Comparison of ENCODE assay signal across 13 mouse cellular contexts in genomic region chr11:96342576-96342930, GRCm38 (mm10). TPM values are rescaled to one million over a fixed set of nuclear protein-coding genes. Genes with fewer than 3 reads are reported as not detected.
DNase-seq lines count a peak whose midpoint lies in the region; ATAC-seq and TF ChIP-seq lines count a peak whose summit lies in the region.
"Had no signal": no experiment of that assay in that cellular context is flagged by ENCODE, and none has a peak within 500 bp of the region (broad histone marks: within the 10 kb centered on the region; RNA-seq: fewer than 3 reads in every experiment).

No protein-coding gene starts in this region.

- H3K27ac ChIP-seq in heart, embryonic 16.5 days (ENCODE audit: low read length): no peak overlapping the region
- H3K27ac ChIP-seq in embryonic facial prominence, embryonic 14.5 days (replicated peaks; ENCODE audit: low read depth, low read length): no peak overlapping the region; the same call in 1 of the 2 replicates
- peak overlapping the region; percentile 95 for H3K27ac ChIP-seq in kidney, postnatal 0 days
- H3K27ac ChIP-seq: embryonic facial prominence, embryonic 15.5 days had no signal

- intact Hi-C loops in heart, postnatal 14 days (cut with DNase I): no loop called here
- intact Hi-C loops in left cerebral cortex, postnatal 36 days (cut with DNase I): no loop called here

- no peaks in the 10 kb centered on the region for H3K9me3 ChIP-seq in heart, embryonic 16.5 days (replicated peaks; ENCODE audit: control insufficient read depth, low read length)
- H3K9me3 ChIP-seq in embryonic facial prominence, embryonic 14.5 days (ENCODE audit: control insufficient read depth, low read length): no peaks in the 10 kb centered on the region
- no peaks in the 10 kb centered on the region for H3K9me3 ChIP-seq in kidney, postnatal 0 days (replicated peaks; ENCODE audit: low read length)
- H3K9me3 ChIP-seq: embryonic facial prominence, embryonic 15.5 days had no signal

- no peak for ATAC-seq in heart, embryonic 16.5 days (replicated peaks; ENCODE audit: extremely low read depth, insufficient read depth, low FRiP score)
- no peak for ATAC-seq in embryonic facial prominence, embryonic 14.5 days (ENCODE audit: low read depth)
- no peak for ATAC-seq in kidney, postnatal 0 days (replicated peaks; ENCODE audit: low FRiP score, low read depth)
- no peak for ATAC-seq in inflammation-experienced regulatory T-cells, adult 6 months

- DNase-seq in heart, postnatal 14 days: no peak
- DNase-seq in adrenal gland, postnatal 36 days: peak; percentile 2 to 17
- DNase-seq in embryonic facial prominence, embryonic 14.5 days (ENCODE audit: low spot score): no peak
- peak; percentile 47 for DNase-seq in kidney, postnatal 0 days (ENCODE audit: low spot score)
- no peak for DNase-seq in left cerebral cortex, postnatal 36 days (ENCODE audit: low spot score in 2 of 2)
- DNase-seq in left cerebral cortex, adult 8-10 months (ENCODE audit: low spot score in 2 of 2): no peak
- DNase-seq: cerebellum, adult 11-12 months; left cerebral cortex, postnatal 4 days had no signal

- peaks cover 84% of the 10 kb centered on the region for H3K27me3 ChIP-seq in heart, embryonic 16.5 days (ENCODE audit: control insufficient read depth, insufficient read depth, low read length)
- peaks cover 97% of the 10 kb centered on the region for H3K27me3 ChIP-seq in embryonic facial prominence, embryonic 14.5 days (replicated peaks; ENCODE audit: control insufficient read depth, insufficient read depth, low read length)
- H3K27me3 ChIP-seq in kidney, postnatal 0 days (ENCODE audit: insufficient read depth, low read length): no peaks in the 10 kb centered on the region

- H3K9ac ChIP-seq in heart, embryonic 16.5 days (ENCODE audit: low read length): no peak overlapping the region
- no peak overlapping the region for H3K9ac ChIP-seq in embryonic facial prominence, embryonic 14.5 days (ENCODE audit: low read depth, low read length)
- peak overlapping the region; percentile 73; the same call in 1 of the 2 replicates for H3K9ac ChIP-seq in kidney, postnatal 0 days (ENCODE audit: low read depth, low read length)
- H3K9ac ChIP-seq: embryonic facial prominence, embryonic 15.5 days had no signal

- 9% methylated on average over 4 of the region's 4 CpGs for WGBS in heart, embryonic 16.5 days
- 3% methylated on average over 4 of the region's 4 CpGs for WGBS in embryonic facial prominence, embryonic 14.5 days
- 14% methylated on average over 4 of the region's 4 CpGs for WGBS in kidney, postnatal 0 days

- H3K36me3 ChIP-seq in heart, embryonic 16.5 days (ENCODE audit: control insufficient read depth, insufficient read depth): no peaks in the 10 kb centered on the region
- no peaks in the 10 kb centered on the region for H3K36me3 ChIP-seq in embryonic facial prominence, embryonic 14.5 days (ENCODE audit: control insufficient read depth, insufficient read depth, low read length)
- peaks cover 20% of the 10 kb centered on the region for H3K36me3 ChIP-seq in kidney, postnatal 0 days (ENCODE audit: insufficient read depth, low read length)
- H3K36me3 ChIP-seq: embryonic facial prominence, embryonic 15.5 days had no signal

- peak overlapping the region; percentile 39 for H3K4me2 ChIP-seq in heart, embryonic 16.5 days (ENCODE audit: low read depth, low read length)
- H3K4me2 ChIP-seq in embryonic facial prominence, embryonic 14.5 days (ENCODE audit: low read depth, low read length): peak overlapping the region; percentile 43; the same call in 1 of the 2 replicates
- peak overlapping the region; percentile 82 for H3K4me2 ChIP-seq in kidney, postnatal 0 days (ENCODE audit: low read length)

- TF ChIP-seq CTCF in kidney, postnatal 0 days (IDR thresholded peaks at IDR 0.05; ENCODE audit: low read depth): no peak

- H3K4me1 ChIP-seq in heart, embryonic 16.5 days (ENCODE audit: control insufficient read depth, insufficient read depth, low read length): peaks cover 5% of the 10 kb centered on the region
- H3K4me1 ChIP-seq in embryonic facial prominence, embryonic 14.5 days (ENCODE audit: control insufficient read depth, insufficient read depth, low read length): no peaks in the 10 kb centered on the region
- peaks cover 71% of the 10 kb centered on the region for H3K4me1 ChIP-seq in kidney, postnatal 0 days (replicated peaks; ENCODE audit: insufficient read depth, low read length)

- H3K4me3 ChIP-seq in heart, embryonic 16.5 days (ENCODE audit: low read length): no peak overlapping the region
- H3K4me3 ChIP-seq in embryonic facial prominence, embryonic 14.5 days (ENCODE audit: low read depth, low read length): peak overlapping the region; percentile 16; the same call in 1 of the 2 replicates
- H3K4me3 ChIP-seq in kidney, postnatal 0 days (replicated peaks; ENCODE audit: low read depth, low read length): 0 out of 2 replicates have a peak overlapping the region, but pooled peaks have one; percentile 33

RNA-seq across cellular contexts. Expression of gene Hoxb2, which starts 7.8 kb away (rescaled TPM):
- 2.5 and 3.1 TPM in 2 replicates for polyA plus RNA-seq in heart, embryonic 16.5 days (2015; fragmentation: Nextera tagmentation; extraction: Ambion mirVana)
- total RNA-seq in heart, postnatal 14 days (2021): 1 to 10 TPM in 1 of 2 experiments, under 1 TPM in 1; 0.78 to 1.3 TPM
- 10 to 100 TPM; 20.0 to 21.8 TPM for total RNA-seq in adrenal gland, postnatal 36 days (2021)
- 7.5 and 8.9 TPM in 2 replicates for polyA plus RNA-seq in embryonic facial prominence, embryonic 14.5 days (2014; fragmentation: Nextera tagmentation; extraction: Ambion mirVana)
- polyA plus RNA-seq in kidney, postnatal 0 days (2015; fragmentation: Nextera tagmentation; extraction: Ambion mirVana): 38.0 and 42.3 TPM in 2 replicates
- total RNA-seq in left cerebral cortex, postnatal 36 days (2021): not detected
- polyA plus RNA-seq in inflammation-experienced regulatory T-cells, adult 6 months (2017; shearing (Covaris generic)): not detected
- total RNA-seq in left cerebral cortex, adult 8-10 months (2022): not detected
- total RNA-seq: left cerebral cortex, postnatal 4 days had no signal

RNA-seq across cellular contexts. Expression of gene Hoxb3, which starts 19.4 kb away (rescaled TPM):
- 0.24 and 0.79 TPM in 2 replicates for polyA plus RNA-seq in heart, embryonic 16.5 days (2015; fragmentation: Nextera tagmentation; extraction: Ambion mirVana)
- total RNA-seq in heart, postnatal 14 days (2021): under 1 TPM; 0.76 to 0.79 TPM
- total RNA-seq in adrenal gland, postnatal 36 days (2021): 10 to 100 TPM; 15.7 to 20.2 TPM
- polyA plus RNA-seq in embryonic facial prominence, embryonic 14.5 days (2014; fragmentation: Nextera tagmentation; extraction: Ambion mirVana): 0.81 and 1.1 TPM in 2 replicates
- 3.9 and 4.2 TPM in 2 replicates for polyA plus RNA-seq in kidney, postnatal 0 days (2015; fragmentation: Nextera tagmentation; extraction: Ambion mirVana)
- total RNA-seq in left cerebral cortex, postnatal 36 days (2021): not detected
- polyA plus RNA-seq in inflammation-experienced regulatory T-cells, adult 6 months (2017; shearing (Covaris generic)): under 1 TPM in 1 of 3 experiments, not detected in 2; 0.86 TPM
- not detected for total RNA-seq in left cerebral cortex, adult 8-10 months (2022)
- total RNA-seq: left cerebral cortex, postnatal 4 days had no signal

RNA-seq across cellular contexts. Expression of gene Hoxb1, which starts 23.0 kb away (rescaled TPM):
- polyA plus RNA-seq in heart, embryonic 16.5 days (2015; fragmentation: Nextera tagmentation; extraction: Ambion mirVana): 0.07 TPM in 1 of 2 replicates, not detected in the other
- not detected for total RNA-seq in heart, postnatal 14 days (2021)
- total RNA-seq in adrenal gland, postnatal 36 days (2021): not detected
- 0.13 TPM in 1 of 2 replicates, not detected in the other for polyA plus RNA-seq in embryonic facial prominence, embryonic 14.5 days (2014; fragmentation: Nextera tagmentation; extraction: Ambion mirVana)
- polyA plus RNA-seq in kidney, postnatal 0 days (2015; fragmentation: Nextera tagmentation; extraction: Ambion mirVana): 0.13 and 0.37 TPM in 2 replicates
- total RNA-seq in left cerebral cortex, postnatal 36 days (2021): not detected
- polyA plus RNA-seq in inflammation-experienced regulatory T-cells, adult 6 months (2017; shearing (Covaris generic)): not detected
- total RNA-seq in left cerebral cortex, adult 8-10 months (2022): not detected
- total RNA-seq: left cerebral cortex, postnatal 4 days; megakaryocyte progenitor cell, adult 5-6 weeks had no signal
- polyA plus RNA-seq: embryonic facial prominence, embryonic 15.5 days; spleen, adult 2 months had no signal

RNA-seq across cellular contexts. Expression of gene Hoxb4, which starts 24.5 kb away (rescaled TPM):
- 0.28 and 0.32 TPM in 2 replicates for polyA plus RNA-seq in heart, embryonic 16.5 days (2015; fragmentation: Nextera tagmentation; extraction: Ambion mirVana)
- 1 to 10 TPM; 1.0 to 1.3 TPM for total RNA-seq in heart, postnatal 14 days (2021)
- 10 to 100 TPM; 15.6 to 20.9 TPM for total RNA-seq in adrenal gland, postnatal 36 days (2021)
- polyA plus RNA-seq in embryonic facial prominence, embryonic 14.5 days (2014; fragmentation: Nextera tagmentation; extraction: Ambion mirVana): 0.62 and 0.70 TPM in 2 replicates
- 3.6 and 3.8 TPM in 2 replicates for polyA plus RNA-seq in kidney, postnatal 0 days (2015; fragmentation: Nextera tagmentation; extraction: Ambion mirVana)
- total RNA-seq in left cerebral cortex, postnatal 36 days (2021): not detected
- 1 to 10 TPM in 2 of 3 experiments, under 1 TPM in 1; 0.92 to 1.5 (median 1.2) TPM for polyA plus RNA-seq in inflammation-experienced regulatory T-cells, adult 6 months (2017; shearing (Covaris generic))
- under 1 TPM in 1 of 4 experiments, not detected in 3; 0.11 TPM for total RNA-seq in left cerebral cortex, adult 8-10 months (2022)
- total RNA-seq: left cerebral cortex, postnatal 4 days had no signal

RNA-seq across cellular contexts. Expression of gene Hoxb5, which starts 39.4 kb away (rescaled TPM):
- 0.76 and 2.8 TPM in 2 replicates for polyA plus RNA-seq in heart, embryonic 16.5 days (2015; fragmentation: Nextera tagmentation; extraction: Ambion mirVana)
- total RNA-seq in heart, postnatal 14 days (2021): under 1 TPM; 0.19 to 0.22 TPM
- total RNA-seq in adrenal gland, postnatal 36 days (2021): 10 to 100 TPM; 16.1 to 27.0 TPM
- 1.8 and 2.4 TPM in 2 replicates for polyA plus RNA-seq in embryonic facial prominence, embryonic 14.5 days (2014; fragmentation: Nextera tagmentation; extraction: Ambion mirVana)
- 10.2 and 12.9 TPM in 2 replicates for polyA plus RNA-seq in kidney, postnatal 0 days (2015; fragmentation: Nextera tagmentation; extraction: Ambion mirVana)
- total RNA-seq in left cerebral cortex, postnatal 36 days (2021): not detected
- not detected for polyA plus RNA-seq in inflammation-experienced regulatory T-cells, adult 6 months (2017; shearing (Covaris generic))
- not detected for total RNA-seq in left cerebral cortex, adult 8-10 months (2022)
- total RNA-seq: left cerebral cortex, postnatal 4 days had no signal
- polyA plus RNA-seq: embryonic facial prominence, embryonic 15.5 days had no signal

Comparison
In these comparisons a context has a peak if more than half of its experiments do, and no peak if none do; other contexts are left out.
1. DNase-seq: peak in adrenal gland, postnatal 36 days (2 of 2) and kidney, postnatal 0 days (single experiment); none in heart, postnatal 14 days (0 of 2), embryonic facial prominence, embryonic 14.5 days (single experiment), left cerebral cortex, postnatal 36 days (0 of 2) and left cerebral cortex, adult 8-10 months (0 of 2).
2. RNA of gene Hoxb2, which starts 7.8 kb away (total RNA-seq): 20.0 to 21.8 TPM in adrenal gland, postnatal 36 days; 0.78 to 1.3 TPM in heart, postnatal 14 days, not detected in left cerebral cortex, postnatal 36 days and not detected in left cerebral cortex, adult 8-10 months; every median in the first group is over 4 times any median in the second.
3. RNA of gene Hoxb3, which starts 19.4 kb away (total RNA-seq): 15.7 to 20.2 TPM in adrenal gland, postnatal 36 days; 0.76 to 0.79 TPM in heart, postnatal 14 days, not detected in left cerebral cortex, postnatal 36 days and not detected in left cerebral cortex, adult 8-10 months; every median in the first group is over 4 times any median in the second.
4. Peak in every context shown above with its lines, with median percentiles within 50 percentile points of each other: H3K4me2 ChIP-seq.